ENCODE assay signal across 23 mouse cellular contexts in genomic region chr13:23702220-23702619, GRCm38 (mm10). TPM values are rescaled to one million over a fixed set of nuclear protein-coding genes. Genes with fewer than 3 reads are reported as not detected.
DNase-seq lines count a peak whose midpoint lies in the region; ATAC-seq lines count a peak whose summit lies in the region.
"Had no signal": no experiment of that assay in that cellular context is flagged by ENCODE, and none has a peak within 500 bp of the region (broad histone marks: within the 10 kb centered on the region; RNA-seq: fewer than 3 reads in every experiment).

No protein-coding gene starts in this region.

- H3K27ac ChIP-seq in limb, embryonic 11.5 days (replicated peaks; ENCODE audit: low read depth, low read length), result no peak overlapping the region
- H3K27ac ChIP-seq in limb, embryonic 10.5 days, result no peak overlapping the region
- no peak overlapping the region for H3K27ac ChIP-seq in embryonic facial prominence, embryonic 10.5 days (replicated peaks)
- H3K27ac ChIP-seq: embryonic facial prominence, embryonic 13.5 days; heart, embryonic 10.5 days; hindbrain, embryonic 13.5 days; hindbrain, postnatal 0 days had no signal

- no peaks in the 10 kb centered on the region for H3K36me3 ChIP-seq in limb, embryonic 11.5 days (ENCODE audit: control insufficient read depth, insufficient read depth, low read length)
- no peaks in the 10 kb centered on the region for H3K36me3 ChIP-seq in limb, embryonic 10.5 days
- no peaks in the 10 kb centered on the region for H3K36me3 ChIP-seq in embryonic facial prominence, embryonic 10.5 days (replicated peaks)
- H3K36me3 ChIP-seq: embryonic facial prominence, embryonic 13.5 days; G1E; heart, embryonic 10.5 days; hindbrain, embryonic 13.5 days had no signal

- no peaks in the 10 kb centered on the region for H3K4me1 ChIP-seq in limb, embryonic 11.5 days (ENCODE audit: control insufficient read depth, insufficient read depth, low read length)
- peaks cover 16% of the 10 kb centered on the region for H3K4me1 ChIP-seq in limb, embryonic 10.5 days
- H3K4me1 ChIP-seq in embryonic facial prominence, embryonic 10.5 days, result peaks cover 14% of the 10 kb centered on the region

- H3K9me3 ChIP-seq in limb, embryonic 11.5 days (ENCODE audit: control insufficient read depth, low read length), result no peaks in the 10 kb centered on the region
- no peaks in the 10 kb centered on the region for H3K9me3 ChIP-seq in limb, embryonic 10.5 days (replicated peaks)
- no peaks in the 10 kb centered on the region for H3K9me3 ChIP-seq in embryonic facial prominence, embryonic 10.5 days
- H3K9me3 ChIP-seq: embryonic facial prominence, embryonic 13.5 days; G1E; heart, embryonic 10.5 days; hindbrain, embryonic 13.5 days had no signal

- DNase-seq in limb, embryonic 11.5 days (ENCODE audit: low spot score), result peak; percentile 13
- DNase-seq in limb, embryonic 10.5 days (ENCODE audit: low spot score), result no peak
- DNase-seq in spleen, postnatal 10 days (ENCODE audit: low spot score in 2 of 2), result peak; percentile 1 to 10
- no peak for DNase-seq in spleen, postnatal 14 days (ENCODE audit: low spot score in 2 of 2)
- peak; percentile 6 for DNase-seq in embryonic facial prominence, embryonic 10.5 days (ENCODE audit: low spot score)
- DNase-seq in ovary, postnatal 36 days (ENCODE audit: low spot score), result no peak
- DNase-seq: adrenal gland, adult 8-10 months; adrenal gland, postnatal 36 days; cerebellum, adult 11-12 months; cerebellum, adult 9-10 months; cerebellum, postnatal 25 days; gastrocnemius, adult 2 months; gastrocnemius, postnatal 25 days; heart, adult 18-20 months; heart, postnatal 10 days had no signal

- ATAC-seq in limb, embryonic 11.5 days (ENCODE audit: insufficient number of reproducible peaks, low FRiP score, low TSS enrichment, low read depth), result no peak
- ATAC-seq: forebrain, embryonic 14.5 days; hindbrain, postnatal 0 days had no signal

- H3K4me2 ChIP-seq in limb, embryonic 11.5 days (ENCODE audit: low read depth, severe bottlenecking), result no peak overlapping the region
- H3K4me2 ChIP-seq: embryonic facial prominence, embryonic 13.5 days; hindbrain, embryonic 13.5 days had no signal

- WGBS in limb, embryonic 11.5 days, result 83% methylated on average over 4 of the region's 4 CpGs
- 86% methylated on average over 4 of the region's 4 CpGs for WGBS in limb, embryonic 10.5 days
- WGBS in embryonic facial prominence, embryonic 10.5 days, result 78% methylated on average over 4 of the region's 4 CpGs

- no peak overlapping the region for H3K4me3 ChIP-seq in limb, embryonic 11.5 days (ENCODE audit: low read depth, low read length)
- no peak overlapping the region for H3K4me3 ChIP-seq in limb, embryonic 10.5 days
- H3K4me3 ChIP-seq in embryonic facial prominence, embryonic 10.5 days, result no peak overlapping the region
- H3K4me3 ChIP-seq: embryonic facial prominence, embryonic 13.5 days; gastrocnemius, adult 2 months; heart, embryonic 10.5 days; hindbrain, embryonic 13.5 days had no signal

- H3K27me3 ChIP-seq in limb, embryonic 11.5 days (ENCODE audit: control insufficient read depth, insufficient read depth, low read length), result no peaks in the 10 kb centered on the region
- H3K27me3 ChIP-seq in limb, embryonic 10.5 days (ENCODE audit: low read depth, poor library complexity, severe bottlenecking), result no peaks in the 10 kb centered on the region
- H3K27me3 ChIP-seq in embryonic facial prominence, embryonic 10.5 days (replicated peaks; ENCODE audit: low read depth, poor library complexity, severe bottlenecking), result no peaks in the 10 kb centered on the region
- H3K27me3 ChIP-seq: embryonic facial prominence, embryonic 13.5 days; hindbrain, embryonic 13.5 days had no signal

- no peak overlapping the region for H3K9ac ChIP-seq in limb, embryonic 11.5 days (ENCODE audit: low read length)
- H3K9ac ChIP-seq: embryonic facial prominence, embryonic 13.5 days; hindbrain, embryonic 13.5 days had no signal

RNA-seq across cellular contexts. Expression of gene Hist1h4c, which starts 4.0 kb away (rescaled TPM):
- 6.6 and 7.9 TPM in 2 replicates for polyA plus RNA-seq in limb, embryonic 11.5 days (2014; fragmentation: Nextera tagmentation; extraction: Ambion mirVana)
- 6.4 and 6.5 TPM in 2 replicates for polyA plus RNA-seq in limb, embryonic 10.5 days (2016; fragmentation: Nextera tagmentation; extraction: Ambion mirVana)
- polyA plus RNA-seq in embryonic facial prominence, embryonic 10.5 days (2016; fragmentation: Nextera tagmentation; extraction: Ambion mirVana), result 6.6 and 6.8 TPM in 2 replicates

RNA-seq across cellular contexts. Expression of gene Hist1h1t, which starts 6.6 kb away (rescaled TPM):
- polyA plus RNA-seq in limb, embryonic 11.5 days (2014; fragmentation: Nextera tagmentation; extraction: Ambion mirVana), result 0.28 TPM in 1 of 2 replicates, not detected in the other
- polyA plus RNA-seq in limb, embryonic 10.5 days (2016; fragmentation: Nextera tagmentation; extraction: Ambion mirVana), result 0.26 TPM in 1 of 2 replicates, not detected in the other
- polyA plus RNA-seq in embryonic facial prominence, embryonic 10.5 days (2016; fragmentation: Nextera tagmentation; extraction: Ambion mirVana), result 0.28 TPM in 1 of 2 replicates, not detected in the other
- polyA plus RNA-seq: brain, embryonic 14.5 days; cortical plate, adult 2 months; embryonic facial prominence, embryonic 13.5 days; forebrain, embryonic 14.5 days; G1E; hindbrain, embryonic 13.5 days; hindbrain, postnatal 0 days had no signal

RNA-seq across cellular contexts. Expression of gene Hfe, which starts 8.4 kb away (rescaled TPM):
- polyA plus RNA-seq in limb, embryonic 11.5 days (2014; fragmentation: Nextera tagmentation; extraction: Ambion mirVana), result 2.1 and 3.7 TPM in 2 replicates
- 1.6 and 2.0 TPM in 2 replicates for polyA plus RNA-seq in limb, embryonic 10.5 days (2016; fragmentation: Nextera tagmentation; extraction: Ambion mirVana)
- 1.5 and 2.0 TPM in 2 replicates for polyA plus RNA-seq in embryonic facial prominence, embryonic 10.5 days (2016; fragmentation: Nextera tagmentation; extraction: Ambion mirVana)
- polyA plus RNA-seq: G1E had no signal

RNA-seq across cellular contexts. Expression of gene Hist1h2bc, which starts 18.2 kb away (rescaled TPM):
- 19.9 and 21.1 TPM in 2 replicates for polyA plus RNA-seq in limb, embryonic 11.5 days (2014; fragmentation: Nextera tagmentation; extraction: Ambion mirVana)
- polyA plus RNA-seq in limb, embryonic 10.5 days (2016; fragmentation: Nextera tagmentation; extraction: Ambion mirVana), result 16.9 and 17.0 TPM in 2 replicates
- polyA plus RNA-seq in embryonic facial prominence, embryonic 10.5 days (2016; fragmentation: Nextera tagmentation; extraction: Ambion mirVana), result 19.0 and 20.3 TPM in 2 replicates

RNA-seq across cellular contexts. Expression of gene Hist1h2ac, which starts 18.5 kb away (rescaled TPM):
- 0.96 and 1.0 TPM in 2 replicates for polyA plus RNA-seq in limb, embryonic 11.5 days (2014; fragmentation: Nextera tagmentation; extraction: Ambion mirVana)
- polyA plus RNA-seq in limb, embryonic 10.5 days (2016; fragmentation: Nextera tagmentation; extraction: Ambion mirVana), result 0.60 and 0.98 TPM in 2 replicates
- polyA plus RNA-seq in embryonic facial prominence, embryonic 10.5 days (2016; fragmentation: Nextera tagmentation; extraction: Ambion mirVana), result 0.91 and 1.3 TPM in 2 replicates

Comparison
In these comparisons a context has a peak if more than half of its experiments do, and no peak if none do; other contexts are left out.
1. DNase-seq: peak in limb, embryonic 11.5 days (single experiment), spleen, postnatal 10 days (2 of 2) and embryonic facial prominence, embryonic 10.5 days (single experiment); none in limb, embryonic 10.5 days (single experiment), spleen, postnatal 14 days (0 of 2) and ovary, postnatal 36 days (single experiment).